Mouse (Mus musculus) forebrain, postnatal 0 days (tissue): ENCODE results near the gene Plcl2. TPM values are rescaled to one million over a fixed set of nuclear protein-coding genes. Genes with fewer than 3 reads are reported as not detected.

Experiments
- ATAC-seq: fragments of 200-750 bp; cut with Nextera tagmentation; 2 replicates; pipeline ENCODE4 v1.8.0; 2017; ENCODE audit warnings: mild to moderate bottlenecking, moderate library complexity
- DNase-seq: peaks from one replicate; pipeline ENCODE4 v3.0.0-alpha.2; 2015
- H3K27ac ChIP-seq: fragments of 300-500 bp; sonication (generic); 2 replicates; pipeline ENCODE4 v1.5.1; 2014; ENCODE audit warnings: low read depth, mild to moderate bottlenecking, antibody characterized with exemption, low read length, moderate library complexity, mixed read lengths
- H3K27me3 ChIP-seq: fragments of 300-500 bp; sonication (generic); 2 replicates; pipeline ENCODE4 v1.6.1; 2014; ENCODE audit warnings: mild to moderate bottlenecking, low read length, mixed read lengths; ENCODE audit not compliant: insufficient read depth
- H3K36me3 ChIP-seq: fragments of 300-500 bp; sonication (generic); 2 replicates; pipeline ENCODE4 v1.6.1; 2014; ENCODE audit warnings: mild to moderate bottlenecking, moderate library complexity; ENCODE audit not compliant: insufficient read depth
- H3K4me1 ChIP-seq: fragments of 300-500 bp; sonication (generic); 2 replicates; pipeline ENCODE4 v1.6.1; 2014; ENCODE audit warnings: antibody characterized with exemption; ENCODE audit not compliant: insufficient read depth
- H3K4me2 ChIP-seq: fragments of 300-500 bp; sonication (generic); 2 replicates; pipeline ENCODE4 v1.6.1; 2014; ENCODE audit warnings: low read depth, mild to moderate bottlenecking, moderate library complexity
- H3K4me3 ChIP-seq: fragments of 300-500 bp; sonication (generic); 2 replicates; pipeline ENCODE4 v1.5.1; 2014; ENCODE audit warnings: low read depth, low read length, mixed read lengths
- H3K9ac ChIP-seq: fragments of 300-500 bp; sonication (generic); 2 replicates; pipeline ENCODE4 v1.6.1; 2014; ENCODE audit warnings: mild to moderate bottlenecking
- H3K9me3 ChIP-seq: fragments of 300-500 bp; sonication (generic); 2 replicates; pipeline ENCODE4 v1.6.1; 2016; ENCODE audit warnings: low read length
- CTCF ChIP-seq: sonication (generic); IDR thresholded peaks from 2 replicates; pipeline ENCODE4 v1.5.1; 2016; ENCODE audit warnings: antibody characterized with exemption, control low read depth, low read depth
- WGBS: fragments of 180-500 bp; shearing (Covaris S2); extraction: QIAGEN DNeasy Blood & Tissue Kit; methylation state at CpG from one replicate; pipeline ENCODE4 v1.1.7; 2014; 5-methylcytosine and 5-hydroxymethylcytosine counted together
- polyA plus RNA-seq: library from polyadenylated mRNA; unstranded; fragments of >200 nt; fragmentation: Nextera tagmentation; extraction: Ambion mirVana; gene quantifications from 2 replicates; pipeline ENCODE4 v1.2.1, GENCODE M21; 2015
- total RNA-seq: library from RNA; depleted of rRNA; stranded (reverse); fragments of >200 nt; gene quantifications from 2 replicates; pipeline ENCODE4 v1.2.3, GENCODE M21; 2014

The Plcl2 gene
- total and polyA plus RNA-seq, 2 experiments from 2014 or later, result 9.8 to 59.3 TPM

DNA sequence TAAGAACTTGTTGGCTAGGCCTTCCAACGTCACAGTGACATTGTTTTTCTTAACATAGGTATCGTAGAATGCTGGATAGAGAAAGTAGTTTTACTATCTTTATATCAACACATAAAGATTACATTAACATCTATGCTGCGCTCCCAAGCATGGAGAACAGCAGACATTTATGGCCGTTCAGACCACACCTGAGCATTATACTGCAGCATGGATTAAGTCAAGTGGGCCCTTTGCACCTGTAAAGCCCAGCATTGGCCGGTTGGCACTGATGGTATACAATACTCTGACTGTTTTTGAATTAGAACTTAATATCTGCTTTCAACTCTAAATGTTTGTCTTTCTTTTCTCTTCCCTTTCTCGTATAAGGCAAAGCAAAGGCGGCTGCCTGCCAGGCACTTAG, 4.8 kb downstream of the Plcl2 start:
- 78% methylated on average over 7 of the region's 7 CpGs for WGBS
- Histone ChIP-seq H3K27ac (no peak overlapping the region), H3K4me1 (peaks cover 11% of the 10 kb centered on the region), H3K9me3 (no peaks in the 10 kb centered on the region), H3K27me3 (no peaks in the 10 kb centered on the region), H3K36me3 (no peaks in the 10 kb centered on the region), H3K9ac (no peak overlapping the region), H3K4me2 (no peak overlapping the region), H3K4me3 (no peak overlapping the region)
- TF ChIP-seq CTCF, result no peak
- DNase-seq (no peak), ATAC-seq (no peak)

DNA sequence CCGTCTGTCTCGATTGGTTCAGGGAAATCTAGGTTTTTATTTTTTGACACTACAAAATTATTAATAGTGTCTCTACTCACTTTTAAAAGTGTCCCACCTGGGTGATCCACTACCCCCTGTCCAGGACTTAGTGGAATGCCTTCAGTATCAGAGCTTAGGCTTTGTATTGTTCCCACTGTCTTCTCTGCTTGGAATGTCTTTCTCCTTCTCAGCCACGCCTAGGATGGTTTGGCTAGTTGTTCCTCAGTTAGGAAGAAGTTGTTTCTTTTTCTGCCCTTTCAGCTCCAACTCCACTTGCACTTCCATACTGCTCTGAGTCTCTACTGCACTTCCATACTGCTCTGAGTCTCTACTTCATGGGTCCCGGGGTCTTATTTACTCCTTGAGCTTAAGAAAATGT, 6.7 kb downstream of the Plcl2 start:
- Histone ChIP-seq H3K9ac (no peak overlapping the region), H3K9me3 (no peaks in the 10 kb centered on the region), H3K4me2 (no peak overlapping the region), H3K4me1 (peaks cover 11% of the 10 kb centered on the region), H3K4me3 (no peak overlapping the region), H3K36me3 (no peaks in the 10 kb centered on the region), H3K27ac (no peak overlapping the region), H3K27me3 (no peaks in the 10 kb centered on the region)
- DNase-seq, result no peak
- 72% methylated on average over 4 of the region's 4 CpGs for WGBS
- TF ChIP-seq CTCF, result no peak
- no peak for ATAC-seq

DNA sequence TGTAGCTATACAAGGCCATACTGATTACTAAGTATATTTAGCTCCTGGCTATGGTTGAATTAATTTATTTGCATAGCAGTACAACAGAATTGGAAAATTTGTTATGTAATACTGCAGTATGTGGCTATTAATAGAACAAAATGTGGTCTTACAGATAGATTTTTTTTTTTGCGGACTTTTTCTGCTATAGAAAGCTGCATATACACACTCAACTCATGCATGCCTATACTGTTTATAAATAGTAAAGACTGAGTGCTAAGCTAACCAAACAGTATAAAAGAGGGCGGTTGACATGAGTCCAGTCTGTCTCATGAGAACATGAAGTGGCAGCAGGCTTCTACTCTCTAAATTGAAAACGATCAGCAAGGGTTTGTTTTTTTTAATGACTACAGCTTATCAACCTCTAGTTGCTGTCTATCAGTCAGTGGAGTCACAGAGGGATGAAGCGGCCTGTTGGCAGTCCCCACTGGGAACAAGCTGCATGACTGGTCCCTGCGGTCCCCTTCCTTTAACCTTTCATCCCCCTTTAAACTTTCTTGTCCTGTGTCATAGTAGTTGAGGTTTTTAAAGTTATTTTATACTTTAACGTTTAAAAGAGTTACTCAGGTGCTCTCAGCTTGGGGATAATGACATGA, 8.7 kb downstream of the Plcl2 start:
- no peaks in the 10 kb centered on the region for H3K4me1 ChIP-seq
- H3K4me2 ChIP-seq, result no peak overlapping the region
- no peak overlapping the region for H3K4me3 ChIP-seq
- no peak for ATAC-seq
- no peak for TF ChIP-seq CTCF
- no peak overlapping the region for H3K27ac ChIP-seq
- H3K9ac ChIP-seq, result no peak overlapping the region
- no peaks in the 10 kb centered on the region for H3K36me3 ChIP-seq
- no peaks in the 10 kb centered on the region for H3K27me3 ChIP-seq
- H3K9me3 ChIP-seq, result no peaks in the 10 kb centered on the region
- no peak for DNase-seq
- WGBS, result 70% methylated on average over 6 of the region's 6 CpGs

DNA sequence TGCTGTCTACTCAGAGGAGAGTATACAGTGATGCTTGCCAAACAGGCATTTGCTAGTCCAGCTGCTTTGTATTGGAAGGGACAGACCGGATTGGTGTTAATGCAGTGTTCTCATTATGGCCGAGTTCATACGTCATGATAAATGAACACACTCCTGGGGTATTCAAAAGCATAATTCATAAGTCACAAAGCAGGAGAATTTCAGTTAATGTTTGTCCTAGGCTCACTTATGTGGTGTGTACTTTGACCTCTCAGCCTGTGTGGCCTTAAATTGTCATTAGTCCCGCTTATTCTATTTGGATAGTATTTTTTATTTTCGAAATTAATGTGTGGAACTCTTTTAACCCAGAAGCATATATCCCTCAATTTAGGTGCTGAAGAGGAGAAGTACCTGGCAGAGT, 10.4 kb downstream of the Plcl2 start:
- no peak overlapping the region for H3K4me3 ChIP-seq
- WGBS, result 77% methylated on average over 5 of the region's 5 CpGs
- DNase-seq, result no peak

DNA sequence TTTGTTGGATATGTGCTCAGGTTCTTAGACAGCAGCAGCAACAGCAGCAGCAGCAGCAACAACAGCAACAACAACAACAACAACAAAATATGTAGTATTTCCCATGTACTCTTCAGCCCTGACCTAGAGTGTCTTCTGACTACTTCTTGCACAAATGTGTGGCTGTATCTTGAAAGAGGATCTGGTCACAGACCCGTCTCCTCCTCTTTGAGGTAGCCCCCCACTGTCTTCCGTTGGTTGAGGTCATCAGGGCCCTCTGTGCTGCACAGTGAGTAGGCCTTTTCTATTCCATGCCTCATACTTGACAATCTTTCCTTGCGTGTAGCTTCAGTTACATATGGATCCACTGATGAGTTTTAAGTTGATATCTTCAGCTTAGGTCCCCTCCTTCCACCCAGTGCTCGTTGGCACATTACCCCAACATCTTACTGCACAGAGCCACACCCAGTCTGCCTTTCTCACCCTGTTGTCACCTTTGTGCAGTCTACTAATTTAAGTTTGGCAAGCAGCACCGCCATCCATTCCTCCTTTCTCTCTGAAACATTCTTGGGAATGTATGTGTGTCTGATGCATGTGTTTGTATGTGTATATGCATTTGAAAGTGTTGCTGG, 13.4 kb downstream of the Plcl2 start:
- ATAC-seq, result no peak
- no peaks in the 10 kb centered on the region for H3K36me3 ChIP-seq
- no peak for TF ChIP-seq CTCF
- 89% methylated on average over 5 of the region's 5 CpGs for WGBS
- H3K4me2 ChIP-seq, result no peak overlapping the region
- no peak overlapping the region for H3K27ac ChIP-seq
- H3K9me3 ChIP-seq, result no peaks in the 10 kb centered on the region
- H3K27me3 ChIP-seq, result no peaks in the 10 kb centered on the region
- no peaks in the 10 kb centered on the region for H3K4me1 ChIP-seq
- H3K4me3 ChIP-seq, result no peak overlapping the region
- H3K9ac ChIP-seq, result no peak overlapping the region
- DNase-seq, result no peak

More for the DNA sequence above, 10.4 kb downstream of the Plcl2 start:
- no peak for TF ChIP-seq CTCF
- Histone ChIP-seq H3K36me3 (no peaks in the 10 kb centered on the region), H3K4me1 (no peaks in the 10 kb centered on the region), H3K27ac (no peak overlapping the region), H3K27me3 (no peaks in the 10 kb centered on the region), H3K9me3 (no peaks in the 10 kb centered on the region), H3K9ac (no peak overlapping the region), H3K4me2 (no peak overlapping the region)
- no peak for ATAC-seq

DNA sequence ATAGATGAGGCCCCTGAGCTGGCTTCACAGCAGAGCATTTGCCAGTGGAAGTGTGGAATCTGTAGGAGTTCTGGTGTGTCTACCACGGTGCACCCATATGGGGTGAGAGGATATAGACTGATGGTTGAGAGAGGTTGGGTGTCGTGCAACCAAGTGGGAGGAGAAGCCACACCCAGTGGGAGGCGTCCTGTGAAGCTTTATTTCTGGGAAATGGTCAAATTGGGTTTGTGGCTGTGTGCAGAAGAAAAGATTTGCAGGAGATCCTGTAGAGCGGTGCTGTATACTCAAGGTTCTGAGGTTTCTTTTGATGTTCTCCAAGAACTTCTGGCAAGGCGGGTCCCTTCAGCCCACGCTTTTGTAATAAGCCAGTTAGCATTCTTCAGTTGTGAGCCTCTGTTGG, 15.8 kb downstream of the Plcl2 start:
- DNase-seq (no peak), ATAC-seq (no peak)

DNA sequence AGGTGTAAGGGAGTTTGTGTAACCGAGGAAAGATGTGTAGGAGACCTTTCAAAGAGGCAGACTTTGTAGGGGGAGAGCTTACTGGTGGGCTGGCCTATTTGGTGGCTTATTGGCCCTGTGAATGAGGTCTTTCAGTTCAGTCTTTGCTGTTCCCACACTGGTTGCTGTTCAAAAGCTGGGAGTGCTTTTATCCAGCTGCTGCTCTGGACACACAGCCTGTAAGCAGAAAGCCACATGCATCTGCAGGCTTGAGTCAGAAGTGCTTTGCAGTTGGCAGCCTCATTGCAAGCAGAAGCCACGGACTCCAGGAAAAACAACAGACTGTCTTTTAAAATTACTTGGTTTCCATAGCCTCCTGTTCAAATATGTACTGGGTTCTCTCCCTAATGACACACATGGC, 16.6 kb downstream of the Plcl2 start:
- Histone ChIP-seq H3K4me3 (no peak overlapping the region), H3K27me3 (no peaks in the 10 kb centered on the region), H3K4me2 (no peak overlapping the region), H3K4me1 (no peaks in the 10 kb centered on the region), H3K27ac (no peak overlapping the region), H3K36me3 (no peaks in the 10 kb centered on the region), H3K9me3 (no peaks in the 10 kb centered on the region), H3K9ac (no peak overlapping the region)
- DNase-seq (no peak), ATAC-seq (peak; percentile 51)
- 11% methylated on average over 2 of the region's 2 CpGs for WGBS
- TF ChIP-seq CTCF, result no peak

More for the DNA sequence above, 15.8 kb downstream of the Plcl2 start:
- H3K4me3 ChIP-seq, result no peak overlapping the region
- H3K4me2 ChIP-seq, result no peak overlapping the region
- 62% methylated on average over 6 of the region's 6 CpGs for WGBS
- no peaks in the 10 kb centered on the region for H3K27me3 ChIP-seq
- no peaks in the 10 kb centered on the region for H3K4me1 ChIP-seq
- H3K9me3 ChIP-seq, result no peaks in the 10 kb centered on the region
- no peak overlapping the region for H3K9ac ChIP-seq
- H3K36me3 ChIP-seq, result no peaks in the 10 kb centered on the region
- H3K27ac ChIP-seq, result no peak overlapping the region
- TF ChIP-seq CTCF, result no peak
